Mouse (Mus musculus) limb, embryonic 10.5 days (tissue): ENCODE measurements at regions not wholly inside any gene's neighbourhood (a gene's known extent, or its start where the extent isn't known, plus 50 kb on each side); places are given as distances from the start of the nearest gene placed in this dataset.
A peak's percentile ranks its signal among the peaks of the same experiment; 100 is the strongest.

Experiments
- DNase-seq: peaks from one replicate; pipeline ENCODE4 v3.0.0-alpha.2; 2017; ENCODE audit warnings: low spot score
- H3K27ac ChIP-seq: fragments of 300-500 bp; sonication (generic); 2 replicates; pipeline ENCODE4 v1.5.1; 2016; ENCODE audit warnings: mild to moderate bottlenecking
- H3K27me3 ChIP-seq: fragments of 300-500 bp; sonication (generic); 2 replicates; pipeline ENCODE4 v1.6.1; 2016; ENCODE audit warnings: low read depth, mild to moderate bottlenecking; ENCODE audit not compliant: poor library complexity, severe bottlenecking
- H3K36me3 ChIP-seq: fragments of 300-500 bp; sonication (generic); 2 replicates; pipeline ENCODE4 v1.6.1; 2016; ENCODE audit warnings: mild to moderate bottlenecking, moderate library complexity
- H3K4me1 ChIP-seq: fragments of 300-500 bp; sonication (generic); 2 replicates; pipeline ENCODE4 v1.6.1; 2016
- H3K4me3 ChIP-seq: fragments of 300-500 bp; sonication (generic); 2 replicates; pipeline ENCODE4 v1.5.1; 2016; ENCODE audit warnings: mild to moderate bottlenecking, moderate library complexity
- H3K9me3 ChIP-seq: fragments of 300-500 bp; sonication (generic); replicated peaks from 2 replicates; pipeline ENCODE4 v1.6.1; 2016; ENCODE audit warnings: mild to moderate bottlenecking
- WGBS: fragments of 180-500 bp; shearing (Covaris S2); methylation state at CpG from one replicate; pipeline ENCODE4 v1.1.7; 2016; 5-methylcytosine and 5-hydroxymethylcytosine counted together

DNA sequence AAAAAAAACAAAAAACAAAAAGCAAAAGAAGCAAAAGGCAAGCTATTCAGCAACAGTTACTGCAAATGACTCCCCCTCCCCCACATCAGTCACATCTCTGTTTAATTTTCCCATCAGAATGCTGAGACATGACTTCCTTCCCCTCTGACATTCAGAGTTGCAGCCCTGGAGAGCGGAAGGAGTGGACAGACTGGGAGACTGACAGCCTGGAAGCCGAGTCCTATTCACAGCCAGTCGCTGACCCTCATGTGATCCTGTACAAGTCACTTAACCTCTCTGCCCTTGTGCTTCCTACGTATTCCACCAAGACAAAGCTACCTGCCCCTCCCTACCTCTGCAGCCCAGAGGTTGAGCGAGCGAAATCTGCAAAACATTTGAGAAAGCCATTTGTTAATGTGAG lies 161.2 kb downstream of the Barhl2 start:
- 40% methylated on average over 6 of the region's 6 CpGs for WGBS
- Histone ChIP-seq H3K36me3 (no peaks in the 10 kb centered on the region), H3K4me3 (no peak overlapping the region), H3K9me3 (no peaks in the 10 kb centered on the region), H3K27ac (no peak overlapping the region), H3K4me1 (peaks cover 19% of the 10 kb centered on the region), H3K27me3 (no peaks in the 10 kb centered on the region)
- DNase-seq, result no peak

DNA sequence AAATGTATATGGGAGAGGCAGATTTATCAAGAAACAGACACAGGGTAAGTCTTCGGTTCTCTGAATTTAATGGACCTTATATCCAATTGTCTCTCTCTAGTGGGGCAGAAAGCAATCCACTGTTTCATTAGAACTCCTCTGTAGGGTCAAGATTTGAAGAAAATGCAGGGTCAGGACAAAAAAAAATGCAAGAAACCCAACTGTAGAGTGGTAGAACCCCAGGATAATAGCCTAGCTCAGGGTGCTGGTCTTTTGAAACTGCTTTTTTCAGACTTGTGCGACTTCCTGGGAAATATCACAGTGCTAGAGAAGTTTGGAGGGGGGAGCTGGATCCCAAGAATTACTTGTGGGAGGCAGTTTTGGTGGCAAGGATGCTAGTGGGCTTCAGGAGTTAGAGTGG lies 162.0 kb downstream of the Barhl2 start:
- Histone ChIP-seq H3K4me3 (no peak overlapping the region), H3K36me3 (no peaks in the 10 kb centered on the region), H3K27me3 (no peaks in the 10 kb centered on the region), H3K9me3 (no peaks in the 10 kb centered on the region), H3K27ac (no peak overlapping the region), H3K4me1 (peaks cover 21% of the 10 kb centered on the region)
- WGBS, result 76% methylated on average over 2 of the region's 2 CpGs
- DNase-seq, result no peak

DNA sequence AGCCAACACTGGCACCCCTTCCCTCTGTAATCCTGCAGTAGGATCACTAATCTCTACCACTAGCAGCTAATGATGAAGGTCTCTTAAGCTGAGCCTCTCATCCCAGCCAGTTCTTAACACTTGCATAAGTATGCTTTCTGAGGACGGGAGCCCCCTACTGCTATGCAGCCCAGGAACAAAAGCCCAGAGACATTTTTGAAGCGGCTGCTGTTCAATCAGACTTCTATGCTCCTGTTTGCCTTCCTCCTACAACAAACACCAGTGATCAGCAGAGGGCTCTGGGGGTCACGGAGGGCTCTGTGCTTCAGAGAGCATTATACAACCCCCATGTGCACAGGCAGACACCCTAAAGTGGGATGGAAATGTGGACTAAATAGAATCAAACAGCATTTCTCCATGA lies 162.4 kb downstream of the Barhl2 start:
- 36% methylated on average over 3 of the region's 3 CpGs for WGBS
- Histone ChIP-seq H3K9me3 (no peaks in the 10 kb centered on the region), H3K27ac (no peak overlapping the region), H3K4me3 (no peak overlapping the region), H3K36me3 (no peaks in the 10 kb centered on the region), H3K4me1 (peaks cover 21% of the 10 kb centered on the region), H3K27me3 (no peaks in the 10 kb centered on the region)
- DNase-seq, result no peak

DNA sequence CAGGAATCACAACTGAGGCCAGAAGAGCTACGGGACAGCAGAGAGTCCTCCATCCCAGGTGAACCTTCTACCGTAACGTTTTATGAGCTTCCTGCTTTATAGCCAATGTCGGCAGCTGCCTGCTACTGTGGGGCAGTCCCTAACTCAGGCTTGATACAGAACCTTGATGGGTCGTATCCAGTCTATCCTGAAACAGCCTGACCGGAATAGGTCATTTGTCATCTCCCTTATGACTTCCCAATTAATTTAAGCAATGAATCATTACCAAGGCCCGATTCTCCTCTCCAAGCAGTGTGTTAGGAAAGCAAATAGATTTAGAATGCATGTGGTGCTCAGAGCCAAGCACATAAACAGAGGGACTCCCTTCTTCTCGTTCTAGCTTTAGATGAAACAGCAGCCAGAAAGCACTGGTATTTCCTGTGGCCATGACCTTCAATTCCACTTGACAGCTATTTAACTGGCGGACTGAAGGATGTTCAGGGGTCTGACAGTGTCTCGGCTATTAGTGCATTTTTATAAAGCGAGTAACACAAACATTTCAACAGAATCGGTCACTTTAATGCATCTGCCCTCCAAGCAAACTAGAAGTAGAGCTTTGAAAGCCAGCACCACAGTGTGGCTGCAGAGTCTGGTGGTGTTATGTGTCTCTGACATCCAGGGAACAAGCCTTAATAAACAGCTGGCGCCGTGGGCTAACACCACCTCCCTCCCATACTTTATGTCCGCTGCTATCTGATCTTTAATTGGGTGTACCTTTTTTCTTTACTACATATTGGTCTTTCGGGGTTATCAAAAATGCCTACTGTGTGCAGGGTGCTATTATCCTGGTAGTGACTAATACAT lies 165.4 kb downstream of the Barhl2 start:
- H3K4me3 ChIP-seq, result no peak overlapping the region
- H3K9me3 ChIP-seq, result no peaks in the 10 kb centered on the region
- 61% methylated on average over 16 of the region's 16 CpGs for WGBS
- H3K27me3 ChIP-seq, result no peaks in the 10 kb centered on the region
- no peak for DNase-seq
- H3K36me3 ChIP-seq, result no peaks in the 10 kb centered on the region
- H3K4me1 ChIP-seq, result peaks cover 21% of the 10 kb centered on the region
- no peak overlapping the region for H3K27ac ChIP-seq

DNA sequence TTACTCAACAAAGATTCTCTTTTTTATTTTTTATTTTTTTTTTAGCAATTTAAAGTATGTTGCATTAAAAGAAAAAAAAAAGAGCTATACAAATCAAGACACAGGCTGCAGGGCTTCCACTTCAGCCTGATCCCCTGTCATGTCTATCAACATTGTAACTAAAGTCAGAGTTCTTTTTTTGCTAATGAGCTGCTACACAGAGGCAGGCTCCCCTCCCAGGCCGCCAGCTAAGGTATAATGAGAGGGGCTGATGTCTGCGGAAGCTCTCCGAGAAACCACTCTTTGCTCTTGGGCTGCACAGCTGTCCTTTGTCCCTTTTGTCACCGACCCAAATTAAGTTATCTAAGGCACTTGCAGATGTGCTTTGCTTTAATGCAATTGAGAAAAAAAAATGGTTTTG lies 172.8 kb downstream of the Barhl2 start:
- Histone ChIP-seq H3K4me1 (peaks cover 9% of the 10 kb centered on the region), H3K4me3 (no peak overlapping the region), H3K27ac (no peak overlapping the region), H3K36me3 (no peaks in the 10 kb centered on the region), H3K9me3 (no peaks in the 10 kb centered on the region), H3K27me3 (no peaks in the 10 kb centered on the region)
- WGBS, result 8% methylated on average over 4 of the region's 4 CpGs
- DNase-seq, result no peak

DNA sequence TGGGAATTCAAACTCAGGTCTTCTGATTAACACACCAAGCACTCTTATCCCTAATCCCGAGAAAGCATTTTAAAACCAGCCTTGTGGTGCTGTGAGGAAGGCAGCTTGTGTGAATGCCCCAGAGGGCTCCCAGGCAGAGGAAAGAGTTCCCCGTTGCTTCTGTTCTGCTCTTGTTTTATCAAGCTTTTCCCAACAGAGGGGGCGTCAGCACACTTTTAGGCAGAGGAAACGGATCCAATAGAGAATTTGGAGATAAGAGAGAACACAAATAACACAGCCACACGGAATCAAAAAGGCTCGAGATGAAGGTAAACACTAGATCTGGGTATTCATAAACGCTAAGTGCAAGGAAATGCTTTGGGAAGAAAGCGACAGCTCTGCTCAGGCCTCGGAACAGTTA lies 173.2 kb downstream of the Barhl2 start:
- Histone ChIP-seq H3K27me3 (no peaks in the 10 kb centered on the region), H3K4me3 (no peak overlapping the region), H3K36me3 (no peaks in the 10 kb centered on the region), H3K27ac (no peak overlapping the region), H3K9me3 (no peaks in the 10 kb centered on the region), H3K4me1 (peaks cover 9% of the 10 kb centered on the region)
- WGBS, result 30% methylated on average over 9 of the region's 9 CpGs
- DNase-seq, result no peak

DNA sequence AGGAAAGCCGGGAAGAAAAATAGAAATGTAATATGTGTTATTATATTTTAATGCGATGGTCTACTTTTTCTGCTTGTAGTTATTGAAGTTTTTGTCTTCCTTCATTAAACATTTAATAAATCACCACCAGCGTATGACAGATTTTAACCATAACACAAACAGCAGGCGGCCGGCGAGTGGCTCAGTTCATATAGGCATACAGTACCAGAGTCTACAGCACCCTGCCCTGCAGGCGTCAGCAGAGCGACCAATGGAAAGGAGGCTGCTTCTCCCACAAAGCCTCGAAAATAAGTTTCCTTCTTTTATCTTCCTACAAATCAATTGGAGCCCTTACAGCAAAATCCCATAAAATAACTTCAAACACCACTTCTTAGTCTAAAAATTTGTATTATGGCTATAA lies 175.3 kb downstream of the Barhl2 start:
- DNase-seq, result no peak
- no peaks in the 10 kb centered on the region for H3K27me3 ChIP-seq
- 89% methylated on average over 9 of the region's 9 CpGs for WGBS

DNA sequence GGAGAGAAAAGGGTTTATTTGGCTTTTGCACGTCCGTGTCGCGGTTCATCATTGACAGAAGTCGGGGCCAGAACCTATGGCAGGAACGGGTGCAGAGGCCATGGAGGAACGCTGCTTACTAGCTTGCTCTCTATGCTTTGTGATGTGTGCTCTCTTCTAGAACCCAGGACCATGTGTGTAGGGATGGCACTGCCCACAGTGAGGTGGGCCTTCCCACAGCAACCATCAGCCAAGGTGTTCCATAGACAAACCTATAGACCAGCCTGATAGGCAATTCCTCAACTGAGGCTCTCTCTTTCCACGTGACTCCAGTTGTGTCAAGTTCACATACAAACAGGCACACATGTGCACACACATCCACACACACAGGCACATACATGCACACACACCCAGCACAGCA lies 180.2 kb downstream of the Barhl2 start:
- 90% methylated on average over 8 of the region's 8 CpGs for WGBS
- no peak for DNase-seq
- H3K36me3 ChIP-seq, result no peaks in the 10 kb centered on the region
- H3K4me3 ChIP-seq, result no peak overlapping the region
- no peaks in the 10 kb centered on the region for H3K9me3 ChIP-seq
- no peak overlapping the region for H3K27ac ChIP-seq
- H3K4me1 ChIP-seq, result no peaks in the 10 kb centered on the region
- H3K27me3 ChIP-seq, result no peaks in the 10 kb centered on the region

More for the DNA sequence above, 175.3 kb downstream of the Barhl2 start:
- H3K27ac ChIP-seq, result no peak overlapping the region
- H3K4me3 ChIP-seq, result no peak overlapping the region
- no peaks in the 10 kb centered on the region for H3K36me3 ChIP-seq
- peaks cover 9% of the 10 kb centered on the region for H3K4me1 ChIP-seq
- no peaks in the 10 kb centered on the region for H3K9me3 ChIP-seq

DNA sequence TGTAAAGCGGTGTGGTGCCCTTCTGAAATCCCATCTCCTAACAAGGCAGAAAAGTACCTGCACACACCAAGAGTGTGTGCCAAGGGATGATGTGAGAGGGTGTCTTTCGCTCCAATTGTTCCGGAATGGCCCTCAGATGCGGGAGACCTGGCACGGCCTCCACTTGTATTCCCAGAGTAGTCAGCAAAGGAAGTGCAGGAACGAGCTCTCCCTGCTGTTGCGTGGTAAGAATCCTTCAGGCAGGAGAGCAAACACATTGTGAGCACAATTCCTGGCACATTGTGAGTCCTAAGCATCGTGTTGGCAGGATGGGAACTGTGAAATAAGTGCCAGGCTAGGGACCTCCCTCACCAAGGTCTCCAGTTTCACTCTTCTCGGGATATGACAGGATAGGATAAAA lies 180.7 kb downstream of the Barhl2 start:
- no peak overlapping the region for H3K27ac ChIP-seq
- no peaks in the 10 kb centered on the region for H3K27me3 ChIP-seq
- no peaks in the 10 kb centered on the region for H3K4me1 ChIP-seq
- 85% methylated on average over 9 of the region's 9 CpGs for WGBS
- no peaks in the 10 kb centered on the region for H3K36me3 ChIP-seq
- H3K4me3 ChIP-seq, result no peak overlapping the region
- no peak for DNase-seq
- no peaks in the 10 kb centered on the region for H3K9me3 ChIP-seq

DNA sequence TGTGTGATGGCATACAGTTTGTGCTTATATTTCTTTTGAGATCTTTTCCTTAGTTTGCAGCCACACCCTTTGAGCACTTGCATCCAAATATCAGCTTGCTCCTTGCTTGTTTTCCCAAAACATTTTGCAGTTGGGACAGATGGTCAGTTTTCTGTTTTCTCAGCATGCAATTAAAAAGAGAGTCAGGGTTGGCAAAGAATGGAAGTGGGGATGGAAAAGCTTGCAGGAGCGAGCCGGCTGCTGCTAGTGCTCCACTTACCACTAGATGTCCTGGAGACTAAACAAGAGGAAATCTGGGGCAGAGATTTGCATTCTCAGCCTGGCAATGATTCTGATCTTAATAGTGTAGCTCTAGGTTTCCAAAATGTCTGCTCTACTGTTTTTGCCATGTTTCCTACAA lies 181.8 kb downstream of the Barhl2 start:
- DNase-seq, result no peak
- Histone ChIP-seq H3K27ac (no peak overlapping the region), H3K4me1 (no peaks in the 10 kb centered on the region), H3K27me3 (no peaks in the 10 kb centered on the region), H3K4me3 (no peak overlapping the region), H3K9me3 (no peaks in the 10 kb centered on the region), H3K36me3 (no peaks in the 10 kb centered on the region)
- WGBS, result 24% methylated on average over 2 of the region's 2 CpGs

DNA sequence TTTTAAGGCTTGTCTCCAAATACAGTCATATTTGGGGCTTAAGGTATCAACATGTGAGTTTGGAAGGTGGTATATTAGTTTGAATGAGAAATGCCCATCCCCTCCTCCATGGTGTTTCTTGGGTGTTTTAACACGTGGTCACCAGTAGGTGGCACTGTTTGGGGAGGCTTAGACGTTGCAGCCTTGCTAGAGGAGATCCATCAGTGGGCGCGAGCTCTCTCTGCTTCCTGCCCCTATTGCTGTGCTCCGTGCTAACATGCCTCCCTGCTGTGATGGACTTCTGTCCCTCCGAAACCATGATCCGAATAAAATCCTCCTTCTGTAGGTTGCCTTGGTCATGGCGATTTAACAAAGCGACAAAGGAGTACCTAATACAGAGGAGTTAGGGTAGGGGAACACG lies 183.3 kb downstream of the Barhl2 start:
- no peaks in the 10 kb centered on the region for H3K36me3 ChIP-seq
- H3K4me1 ChIP-seq, result no peaks in the 10 kb centered on the region
- no peak overlapping the region for H3K27ac ChIP-seq
- 34% methylated on average over 10 of the region's 10 CpGs for WGBS
- no peak overlapping the region for H3K4me3 ChIP-seq
- peak; percentile 58 for DNase-seq
- H3K27me3 ChIP-seq, result no peaks in the 10 kb centered on the region
- no peaks in the 10 kb centered on the region for H3K9me3 ChIP-seq

DNA sequence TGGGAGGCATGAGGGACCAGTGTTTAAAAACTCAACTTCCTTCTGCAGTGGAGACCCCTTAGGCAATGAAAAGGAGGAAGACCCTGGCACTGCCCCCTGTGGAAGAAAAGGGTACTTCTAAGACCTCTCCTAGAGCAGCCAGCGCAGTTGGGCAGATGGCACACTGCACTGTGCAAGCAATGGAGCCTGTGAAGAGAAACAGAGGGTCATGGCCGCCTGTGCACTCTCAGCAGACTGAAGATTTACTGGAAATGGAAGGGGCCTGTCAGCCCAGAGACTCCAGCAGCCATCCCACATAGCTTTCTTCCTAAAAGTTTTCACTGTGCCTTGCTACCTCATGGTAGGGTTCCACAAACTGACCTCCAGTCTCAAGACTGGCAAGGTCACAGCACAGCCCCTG lies 193.4 kb downstream of the Barhl2 start:
- WGBS, result 81% methylated on average over 2 of the region's 2 CpGs
- Histone ChIP-seq H3K4me1 (0 out of 2 replicates have a peak, but pooled peaks cover 3% of the 10 kb centered on the region), H3K27me3 (no peaks in the 10 kb centered on the region)

DNA sequence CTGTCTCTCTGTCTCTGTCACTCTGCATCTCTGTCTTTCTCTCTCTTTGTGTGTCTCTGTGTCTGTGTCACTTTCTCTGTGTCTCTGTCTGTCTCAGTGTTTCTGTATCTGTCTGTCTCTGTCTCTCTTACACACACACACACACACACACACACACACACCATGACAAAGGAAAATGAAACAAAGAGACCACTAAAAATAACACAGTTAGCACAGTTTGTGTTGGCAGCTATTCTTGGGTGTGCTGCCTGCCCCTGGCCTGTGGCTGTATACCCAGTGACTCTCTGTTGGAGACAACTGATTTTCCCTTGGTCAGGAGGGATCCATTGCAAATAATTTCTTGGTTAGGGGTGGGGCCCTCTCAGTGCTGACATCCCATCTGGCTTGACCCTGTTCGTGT lies 200.8 kb downstream of the Barhl2 start:
- 77% methylated on average over 1 of the region's 1 CpGs for WGBS
- Histone ChIP-seq H3K4me1 (no peaks in the 10 kb centered on the region), H3K36me3 (no peaks in the 10 kb centered on the region), H3K27ac (no peak overlapping the region), H3K9me3 (no peaks in the 10 kb centered on the region), H3K4me3 (no peak overlapping the region), H3K27me3 (no peaks in the 10 kb centered on the region)
- no peak for DNase-seq

More for the DNA sequence above, 193.4 kb downstream of the Barhl2 start:
- no peak for DNase-seq
- Histone ChIP-seq H3K36me3 (no peaks in the 10 kb centered on the region), H3K27ac (no peak overlapping the region), H3K9me3 (no peaks in the 10 kb centered on the region), H3K4me3 (no peak overlapping the region)

DNA sequence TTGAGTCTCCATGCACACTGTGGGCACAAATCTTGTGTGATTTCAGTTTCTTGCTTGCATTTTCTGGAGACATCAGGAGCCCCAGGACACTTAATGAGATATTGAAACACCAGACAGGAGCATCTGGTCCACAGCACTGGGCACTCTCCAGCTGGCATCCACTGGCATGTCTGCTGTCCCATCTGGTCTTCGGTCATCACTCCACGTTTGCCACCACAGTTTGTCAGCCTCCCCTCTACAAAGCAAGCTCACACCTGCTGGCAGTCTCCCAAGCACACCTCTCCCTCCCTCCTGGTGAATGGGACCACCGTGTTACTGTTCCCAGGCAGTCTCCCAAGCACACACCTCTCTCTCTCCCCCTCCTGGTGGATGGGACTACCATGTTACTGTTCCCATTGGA lies 228.8 kb downstream of the Barhl2 start:
- H3K4me3 ChIP-seq, result no peak overlapping the region
- H3K9me3 ChIP-seq, result no peaks in the 10 kb centered on the region
- no peak for DNase-seq
- no peaks in the 10 kb centered on the region for H3K36me3 ChIP-seq
- no peaks in the 10 kb centered on the region for H3K27me3 ChIP-seq
- H3K27ac ChIP-seq, result no peak overlapping the region
- WGBS, result 57% methylated on average over 3 of the region's 3 CpGs
- no peaks in the 10 kb centered on the region for H3K4me1 ChIP-seq
